Mouse (Mus musculus): ENCODE measurements around the gene Hipk2.

Gene Hipk2

GRCm38 (mm10) chr6:38876071-38876911, at the start of gene Hipk2:
Hipk2 (minus strand) TSS chr6:38876165.
- peak; percentile 84 for DNase-seq (ENCODE audit: low spot score)

GRCm38 (mm10) chr6:38925719-38926118, 49.8 kb upstream of the Hipk2 start:
- no peak for DNase-seq (ENCODE audit: low spot score)

- DNase-seq (ENCODE audit: low spot score) = no peak
These were observed 48.2 kb upstream of the Hipk2 start for GRCm38 (mm10) chr6:38923870-38924817.

- DNase-seq (ENCODE audit: low spot score) = no peak
These were observed 47.5 kb upstream of the Hipk2 start for GRCm38 (mm10) chr6:38923450-38923849.

GRCm38 (mm10) chr6:38922517-38922916, 46.6 kb upstream of the Hipk2 start:
- DNase-seq (ENCODE audit: low spot score) = no peak

GRCm38 (mm10) chr6:38921810-38922116, 45.8 kb upstream of the Hipk2 start:
- no peak for DNase-seq (ENCODE audit: low spot score)

GRCm38 (mm10) chr6:38921095-38921809, 45.3 kb upstream of the Hipk2 start:
- DNase-seq (ENCODE audit: low spot score) = no peak

- no peak for DNase-seq (ENCODE audit: low spot score)
These were observed 44.2 kb upstream of the Hipk2 start for GRCm38 (mm10) chr6:38920141-38920540.

- no peak for DNase-seq (ENCODE audit: low spot score)
These were observed 43.3 kb upstream of the Hipk2 start for GRCm38 (mm10) chr6:38919135-38919740.

- DNase-seq (ENCODE audit: low spot score) = no peak
These were observed 42.8 kb upstream of the Hipk2 start for GRCm38 (mm10) chr6:38918728-38919127.

- no peak for DNase-seq (ENCODE audit: low spot score)
These were observed 41.5 kb upstream of the Hipk2 start for GRCm38 (mm10) chr6:38917415-38917814.

GRCm38 (mm10) chr6:38916571-38916970, 40.6 kb upstream of the Hipk2 start:
- DNase-seq (ENCODE audit: low spot score) = no peak

GRCm38 (mm10) chr6:38915776-38916175, 39.8 kb upstream of the Hipk2 start:
- no peak for DNase-seq (ENCODE audit: low spot score)

- DNase-seq (ENCODE audit: low spot score) = no peak
These were observed 38.2 kb upstream of the Hipk2 start for GRCm38 (mm10) chr6:38914181-38914580.

- DNase-seq (ENCODE audit: low spot score) = no peak
These were observed 37.5 kb upstream of the Hipk2 start for GRCm38 (mm10) chr6:38913386-38914042.

- DNase-seq (ENCODE audit: low spot score) = no peak
These were observed 36.9 kb upstream of the Hipk2 start for GRCm38 (mm10) chr6:38912845-38913244.

GRCm38 (mm10) chr6:38912121-38912660, 36.2 kb upstream of the Hipk2 start:
- no peak for DNase-seq (ENCODE audit: low spot score)

GRCm38 (mm10) chr6:38910828-38911559, 35.0 kb upstream of the Hipk2 start:
- peak; percentile 64 for DNase-seq (ENCODE audit: low spot score)

- no peak for DNase-seq (ENCODE audit: low spot score)
These were observed 32.4 kb upstream of the Hipk2 start for GRCm38 (mm10) chr6:38908401-38908800.

- no peak for DNase-seq (ENCODE audit: low spot score)
These were observed 30.0 kb upstream of the Hipk2 start for GRCm38 (mm10) chr6:38906005-38906404.

Data from urinary bladder, postnatal 14 days (tissue).